Mouse (Mus musculus) c-Kit-positive CD71-negative TER-119-negative erythroid progenitor cells, embryonic 14.5 days (primary cell): ENCODE data around the gene Ephb1.

ENCODE experiments used
- DNase-seq: peaks from one replicate; pipeline ENCODE4 v3.0.0-alpha.2; 2013; ENCODE audit warnings: low read depth

Ephb1 gene

GRCm38 (mm10) chr9:102352186-102353055, 2.1 kb downstream of the Ephb1 start:
- DNase-seq, result no peak

GRCm38 (mm10) chr9:102351721-102352120, 2.8 kb downstream of the Ephb1 start:
- DNase-seq, result no peak

GRCm38 (mm10) chr9:102351221-102351620, 3.3 kb downstream of the Ephb1 start:
- no peak for DNase-seq

- DNase-seq, result no peak
Observed at GRCm38 (mm10) chr9:102350696-102351095, 3.8 kb downstream of the Ephb1 start.

- no peak for DNase-seq
Observed at GRCm38 (mm10) chr9:102350076-102350475, 4.4 kb downstream of the Ephb1 start.

GRCm38 (mm10) chr9:102346801-102347200, 7.7 kb downstream of the Ephb1 start:
- DNase-seq, result no peak

- DNase-seq, result no peak
Observed at GRCm38 (mm10) chr9:102345474-102345873, 9.0 kb downstream of the Ephb1 start.

GRCm38 (mm10) chr9:102345047-102345446, 9.4 kb downstream of the Ephb1 start:
- DNase-seq, result no peak

- DNase-seq, result no peak
Observed at GRCm38 (mm10) chr9:102344086-102344930, 10.2 kb downstream of the Ephb1 start.

- DNase-seq, result no peak
Observed at GRCm38 (mm10) chr9:102343061-102343460, 11.4 kb downstream of the Ephb1 start.

GRCm38 (mm10) chr9:102342026-102342425, 12.5 kb downstream of the Ephb1 start:
- DNase-seq, result no peak

- DNase-seq, result no peak
Observed at GRCm38 (mm10) chr9:102340768-102341167, 13.7 kb downstream of the Ephb1 start.

GRCm38 (mm10) chr9:102335571-102336282, 18.8 kb downstream of the Ephb1 start:
- no peak for DNase-seq

- DNase-seq, result no peak
Observed at GRCm38 (mm10) chr9:102330266-102331060, 24.0 kb downstream of the Ephb1 start.

GRCm38 (mm10) chr9:102327625-102328150, 26.8 kb downstream of the Ephb1 start:
- DNase-seq, result no peak

GRCm38 (mm10) chr9:102315436-102315835, 39.1 kb downstream of the Ephb1 start:
- DNase-seq, result no peak

- no peak for DNase-seq
Observed at GRCm38 (mm10) chr9:102314795-102315194, 39.7 kb downstream of the Ephb1 start.

- no peak for DNase-seq
Observed at GRCm38 (mm10) chr9:102310431-102310830, 44.1 kb downstream of the Ephb1 start.

- no peak for DNase-seq
Observed at GRCm38 (mm10) chr9:102309278-102309677, 45.2 kb downstream of the Ephb1 start.

- DNase-seq, result no peak
Observed at GRCm38 (mm10) chr9:102307656-102308055, 46.8 kb downstream of the Ephb1 start.
